Mouse (Mus musculus): ENCODE results near the gene Nt5c2. TPM values are rescaled to one million over a fixed set of nuclear protein-coding genes. Genes with fewer than 3 reads are reported as not detected.

Gene Nt5c2
- polyA plus RNA-seq, 1 experiment, result 46.7 TPM

GRCm38 (mm10) chr19:46928136-46928535, 86.8 kb downstream of the Nt5c2 start:
- TF ChIP-seq POLR2A (IDR thresholded peaks at IDR 0.05; ENCODE audit: extremely low read depth, insufficient read depth, low read length) (no peak), CTCF (IDR thresholded peaks at IDR 0.05; ENCODE audit: extremely low read depth, insufficient read depth, low read length) (no peak)
- no peak overlapping the region for H3K4me3 ChIP-seq (ENCODE audit: insufficient read depth, low read length)
- peaks cover 10% of the 10 kb centered on the region; the same call in 1 of the 2 replicates for H3K4me1 ChIP-seq (ENCODE audit: control insufficient read depth, insufficient read depth, low read length)
- no peak overlapping the region for H3K27ac ChIP-seq (ENCODE audit: insufficient read depth, low read length)

- H3K27ac ChIP-seq (ENCODE audit: insufficient read depth, low read length), result 0 out of 2 replicates have a peak overlapping the region, but pooled peaks have one; percentile 3
- H3K4me1 ChIP-seq (ENCODE audit: control insufficient read depth, insufficient read depth, low read length), result peaks cover 8% of the 10 kb centered on the region; the same call in 1 of the 2 replicates
- H3K4me3 ChIP-seq (ENCODE audit: insufficient read depth, low read length), result no peak overlapping the region
- TF ChIP-seq POLR2A (IDR thresholded peaks at IDR 0.05; ENCODE audit: extremely low read depth, insufficient read depth, low read length) (no peak), CTCF (IDR thresholded peaks at IDR 0.05; ENCODE audit: extremely low read depth, insufficient read depth, low read length) (no peak)
Measured at GRCm38 (mm10) chr19:46926951-46927350, 88.0 kb downstream of the Nt5c2 start.

- Histone ChIP-seq H3K4me1 (ENCODE audit: control insufficient read depth, insufficient read depth, low read length) (peaks cover 8% of the 10 kb centered on the region; the same call in 1 of the 2 replicates), H3K4me3 (ENCODE audit: insufficient read depth, low read length) (no peak overlapping the region), H3K27ac (ENCODE audit: insufficient read depth, low read length) (no peak overlapping the region)
- TF ChIP-seq POLR2A (IDR thresholded peaks at IDR 0.05; ENCODE audit: extremely low read depth, insufficient read depth, low read length) (no peak), CTCF (IDR thresholded peaks at IDR 0.05; ENCODE audit: extremely low read depth, insufficient read depth, low read length) (no peak)
Measured at GRCm38 (mm10) chr19:46926357-46926756, 88.6 kb downstream of the Nt5c2 start.

- TF ChIP-seq POLR2A (IDR thresholded peaks at IDR 0.05; ENCODE audit: extremely low read depth, insufficient read depth, low read length), result no peak
- no peak for TF ChIP-seq CTCF (IDR thresholded peaks at IDR 0.05; ENCODE audit: extremely low read depth, insufficient read depth, low read length)
- Histone ChIP-seq H3K4me1 (ENCODE audit: control insufficient read depth, insufficient read depth, low read length) (no peaks in the 10 kb centered on the region; the same call in 1 of the 2 replicates), H3K27ac (ENCODE audit: insufficient read depth, low read length) (no peak overlapping the region), H3K4me3 (ENCODE audit: insufficient read depth, low read length) (no peak overlapping the region)
Measured at GRCm38 (mm10) chr19:46920571-46920970, 94.4 kb downstream of the Nt5c2 start.

- no peak for TF ChIP-seq CTCF (IDR thresholded peaks at IDR 0.05; ENCODE audit: extremely low read depth, insufficient read depth, low read length)
- no peak for TF ChIP-seq POLR2A (IDR thresholded peaks at IDR 0.05; ENCODE audit: extremely low read depth, insufficient read depth, low read length)
- Histone ChIP-seq H3K4me3 (ENCODE audit: insufficient read depth, low read length) (no peak overlapping the region), H3K4me1 (ENCODE audit: control insufficient read depth, insufficient read depth, low read length) (peaks cover 2% of the 10 kb centered on the region), H3K27ac (ENCODE audit: insufficient read depth, low read length) (0 out of 2 replicates have a peak overlapping the region, but pooled peaks have one; percentile 3)
Measured at GRCm38 (mm10) chr19:46915406-46916080, 99.4 kb downstream of the Nt5c2 start.

- H3K4me1 ChIP-seq (ENCODE audit: control insufficient read depth, insufficient read depth, low read length), result peaks cover 7% of the 10 kb centered on the region
- TF ChIP-seq POLR2A (IDR thresholded peaks at IDR 0.05; ENCODE audit: extremely low read depth, insufficient read depth, low read length) (no peak), CTCF (IDR thresholded peaks at IDR 0.05; ENCODE audit: extremely low read depth, insufficient read depth, low read length) (no peak)
- no peak overlapping the region for H3K4me3 ChIP-seq (ENCODE audit: insufficient read depth, low read length)
- no peak overlapping the region for H3K27ac ChIP-seq (ENCODE audit: insufficient read depth, low read length)
Measured at GRCm38 (mm10) chr19:46913626-46914025, 101.3 kb downstream of the Nt5c2 start.

DNA sequence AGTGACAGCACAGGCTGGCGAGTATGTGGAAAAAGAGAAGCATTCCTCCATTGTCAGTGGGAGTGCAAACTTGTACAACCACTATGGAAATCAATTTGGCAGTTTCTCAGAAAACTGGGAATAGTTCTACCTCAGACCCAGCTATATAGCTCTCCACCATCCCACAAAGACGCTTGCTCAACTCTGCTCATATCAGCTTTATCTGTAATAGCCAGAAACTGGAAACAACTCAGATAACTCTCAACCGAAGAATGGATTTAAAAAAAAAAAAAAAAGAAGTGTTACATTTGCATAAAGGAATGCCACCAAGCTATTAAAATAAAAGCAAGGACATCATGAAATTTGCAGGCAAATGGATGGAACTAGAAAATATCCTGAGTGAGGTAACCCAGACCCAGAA, 103.5 kb downstream of the Nt5c2 start:
- H3K4me3 ChIP-seq (ENCODE audit: insufficient read depth, low read length), result no peak overlapping the region
- H3K4me1 ChIP-seq (ENCODE audit: control insufficient read depth, insufficient read depth, low read length), result peaks cover 10% of the 10 kb centered on the region
- TF ChIP-seq CTCF (IDR thresholded peaks at IDR 0.05; ENCODE audit: extremely low read depth, insufficient read depth, low read length) (no peak), POLR2A (IDR thresholded peaks at IDR 0.05; ENCODE audit: extremely low read depth, insufficient read depth, low read length) (no peak)
- H3K27ac ChIP-seq (ENCODE audit: insufficient read depth, low read length), result no peak overlapping the region

- Histone ChIP-seq H3K4me1 (ENCODE audit: control insufficient read depth, insufficient read depth, low read length) (peaks cover 13% of the 10 kb centered on the region), H3K27ac (ENCODE audit: insufficient read depth, low read length) (peak overlapping the region; percentile 97), H3K4me3 (ENCODE audit: insufficient read depth, low read length) (no peak overlapping the region)
- TF ChIP-seq CTCF (IDR thresholded peaks at IDR 0.05; ENCODE audit: extremely low read depth, insufficient read depth, low read length), result no peak
- TF ChIP-seq POLR2A (IDR thresholded peaks at IDR 0.05; ENCODE audit: extremely low read depth, insufficient read depth, low read length), result peak; percentile 48
Measured at GRCm38 (mm10) chr19:46908977-46909376, 106.0 kb downstream of the Nt5c2 start.

DNA sequence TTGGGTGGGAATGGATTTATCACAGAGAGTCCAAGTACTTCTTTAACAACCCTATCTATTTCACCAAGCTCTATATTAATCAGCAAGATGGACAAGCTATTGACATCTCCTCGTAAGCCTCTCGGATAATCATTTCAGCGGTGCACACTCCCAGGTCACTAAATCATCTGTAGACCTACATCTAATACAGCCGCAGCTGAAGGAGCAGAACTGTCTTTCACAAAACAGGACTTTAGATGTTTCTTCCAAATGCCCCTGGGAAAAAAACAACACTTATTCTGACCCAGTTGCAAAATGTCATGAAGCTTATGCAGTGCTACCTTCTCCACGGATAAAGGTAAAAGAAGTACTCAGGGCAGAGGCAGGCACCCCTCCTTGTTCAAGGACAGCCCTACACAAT, 106.7 kb downstream of the Nt5c2 start:
- TF ChIP-seq POLR2A (IDR thresholded peaks at IDR 0.05; ENCODE audit: extremely low read depth, insufficient read depth, low read length) (no peak), CTCF (IDR thresholded peaks at IDR 0.05; ENCODE audit: extremely low read depth, insufficient read depth, low read length) (no peak)
- peaks cover 13% of the 10 kb centered on the region for H3K4me1 ChIP-seq (ENCODE audit: control insufficient read depth, insufficient read depth, low read length)
- no peak overlapping the region for H3K4me3 ChIP-seq (ENCODE audit: insufficient read depth, low read length)
- H3K27ac ChIP-seq (ENCODE audit: insufficient read depth, low read length), result peak overlapping the region; percentile 57

GRCm38 (mm10) chr19:46905971-46906370, 109.0 kb downstream of the Nt5c2 start:
- Histone ChIP-seq H3K27ac (ENCODE audit: insufficient read depth, low read length) (no peak overlapping the region), H3K4me3 (ENCODE audit: insufficient read depth, low read length) (no peak overlapping the region), H3K4me1 (ENCODE audit: control insufficient read depth, insufficient read depth, low read length) (peaks cover 16% of the 10 kb centered on the region)
- TF ChIP-seq POLR2A (IDR thresholded peaks at IDR 0.05; ENCODE audit: extremely low read depth, insufficient read depth, low read length) (no peak), CTCF (IDR thresholded peaks at IDR 0.05; ENCODE audit: extremely low read depth, insufficient read depth, low read length) (no peak)
